Mouse (Mus musculus) ES-E14 (cell line): ENCODE measurements around the gene Tcf7. TPM values are rescaled to one million over a fixed set of nuclear protein-coding genes. Genes with fewer than 3 reads are reported as not detected.

Source experiments
- DNase-seq: peaks from one replicate; pipeline ENCODE4 v3.0.0-alpha.2; 2013; ENCODE audit warnings: low read depth, low spot score
- H3K27ac ChIP-seq: 2 replicates; pipeline ENCODE4 v1.5.1; 2012; ENCODE audit warnings: low read depth, mild to moderate bottlenecking, low read length, moderate library complexity, mixed read lengths; ENCODE audit not compliant: poor library complexity, insufficient read depth, severe bottlenecking
- H3K36me3 ChIP-seq: 2 replicates; pipeline ENCODE4 v1.6.1; 2012; ENCODE audit warnings: mild to moderate bottlenecking, low read length, moderate library complexity, mixed read lengths; ENCODE audit not compliant: control insufficient read depth, poor library complexity, insufficient read depth, severe bottlenecking
- H3K4me1 ChIP-seq, 2 experiments: fragments of 150-350 bp in 1 of 2; sonication (generic) in 1 of 2; 2 replicates each; pipeline ENCODE4 v1.6.1; 2012; ENCODE audit warnings: low read length in 2 of 2, mild to moderate bottlenecking in 1 of 2, mixed read lengths in 1 of 2; ENCODE audit not compliant: control insufficient read depth in 2 of 2, insufficient read depth in 2 of 2, poor library complexity in 1 of 2
- H3K4me3 ChIP-seq, 2 experiments: fragments of 150-350 bp in 1 of 2; sonication (generic) in 1 of 2; 2 replicates each; pipeline ENCODE4 v1.5.1; 2012; ENCODE audit warnings: low read length in 2 of 2, low read depth in 1 of 2, mild to moderate bottlenecking in 1 of 2, mixed read lengths in 1 of 2; ENCODE audit not compliant: insufficient read depth in 1 of 2, poor library complexity in 1 of 2, severe bottlenecking in 1 of 2
- H3K9ac ChIP-seq: 2 replicates; pipeline ENCODE4 v1.6.1; 2012; ENCODE audit warnings: low read depth, mild to moderate bottlenecking, low read length, mixed read lengths; ENCODE audit not compliant: poor library complexity, insufficient read depth, severe bottlenecking
- H3K9me3 ChIP-seq: fragments of 150-350 bp; sonication (generic); 2 replicates; pipeline ENCODE4 v1.6.1; 2012; ENCODE audit warnings: low read depth, mild to moderate bottlenecking, low read length; ENCODE audit not compliant: control insufficient read depth, insufficient read depth
- CHD2 ChIP-seq: IDR thresholded peaks from 2 replicates; pipeline ENCODE4 v1.6.1; 2014; ENCODE audit warnings: mild to moderate bottlenecking, low read depth, low read length, inconsistent platforms
- HCFC1 ChIP-seq: IDR thresholded peaks from 2 replicates; pipeline ENCODE4 v1.6.1; 2012; ENCODE audit warnings: low read length, inconsistent platforms, borderline replicate concordance; ENCODE audit not compliant: insufficient read depth
- MAFK ChIP-seq: IDR thresholded peaks from 2 replicates; pipeline ENCODE4 v1.6.1; 2014; ENCODE audit warnings: mild to moderate bottlenecking, low read depth, low read length, inconsistent platforms; ENCODE audit not compliant: insufficient read depth
- ZC3H11A ChIP-seq: IDR thresholded peaks from 2 replicates; pipeline ENCODE4 v1.6.1; 2012; ENCODE audit warnings: low read depth, mild to moderate bottlenecking, inconsistent platforms, low read length, borderline replicate concordance
- ZNF384 ChIP-seq: IDR thresholded peaks from 2 replicates; pipeline ENCODE4 v1.6.1; 2012; ENCODE audit warnings: low read depth, low read length, inconsistent platforms
- in situ Hi-C, 2 experiments: fragments of 600-800 bp; cut with MboI; formaldehyde crosslinking; loops; one replicate each; pipeline ENCODE4 v1.15.1; 2025; ENCODE audit warnings: low sequenced_read_pairs in 2 of 2, inconsistent platforms in 1 of 2; ENCODE audit not compliant: unreplicated experiment in 2 of 2
- total RNA-seq: library from RNA; depleted of rRNA; stranded (reverse); fragments of 300-350 nt; gene quantifications from 2 replicates; pipeline ENCODE4 v1.2.3, GENCODE M21; 2012

Gene Tcf7
- total RNA-seq, 1 experiment: 8.1 TPM

DNA sequence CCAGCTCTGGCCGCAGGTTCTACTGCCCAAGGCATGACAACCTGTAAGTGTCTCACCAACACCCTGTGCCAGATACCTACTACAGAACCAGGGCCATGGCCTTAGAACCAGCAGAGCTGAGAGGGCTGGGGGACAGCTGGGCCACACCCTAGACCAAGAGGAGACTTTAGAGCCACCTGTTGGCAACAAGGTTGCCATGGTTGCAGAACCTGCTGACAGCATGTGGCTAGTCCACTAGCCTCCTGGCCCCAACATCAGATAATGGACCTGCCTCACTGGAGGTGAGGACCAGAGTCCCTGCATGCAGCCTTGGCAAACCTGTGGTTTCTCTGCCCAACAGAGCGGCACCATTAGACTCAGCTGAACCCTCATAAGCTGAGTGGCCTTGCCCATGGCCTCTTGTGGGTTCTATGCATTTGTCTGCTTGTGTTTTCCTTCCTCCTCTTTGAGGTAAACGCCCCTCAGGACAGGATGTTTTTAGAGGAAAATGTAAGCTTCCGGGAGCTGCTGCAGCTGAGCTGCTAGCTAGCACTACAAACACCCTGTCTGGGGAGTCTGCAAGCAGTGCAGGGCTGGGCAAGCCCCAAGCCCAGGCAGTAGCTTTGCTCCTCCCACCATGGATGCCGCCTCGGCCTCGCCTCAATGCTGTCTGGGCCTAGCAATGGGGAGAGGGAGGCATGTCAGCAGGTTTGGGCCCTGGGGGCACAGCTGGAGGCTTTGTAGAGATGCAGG is 14.5 kb downstream of the Tcf7 start:
- Histone ChIP-seq H3K36me3 (peaks cover 6% of the 10 kb centered on the region; the same call in 1 of the 2 replicates), H3K27ac (no peak overlapping the region), H3K9me3 (no peaks in the 10 kb centered on the region), H3K9ac (no peak overlapping the region), H3K4me1 (peaks cover 0 to 16% of the 10 kb centered on the region in 2 experiments; a peak in 1 of 4 replicates), H3K4me3 (no peak overlapping the region)
- in situ Hi-C loops: no loop called here
- TF ChIP-seq ZC3H11A (no peak), ZNF384 (no peak), CHD2 (no peak), MAFK (no peak), HCFC1 (no peak)
- no peak for DNase-seq

DNA sequence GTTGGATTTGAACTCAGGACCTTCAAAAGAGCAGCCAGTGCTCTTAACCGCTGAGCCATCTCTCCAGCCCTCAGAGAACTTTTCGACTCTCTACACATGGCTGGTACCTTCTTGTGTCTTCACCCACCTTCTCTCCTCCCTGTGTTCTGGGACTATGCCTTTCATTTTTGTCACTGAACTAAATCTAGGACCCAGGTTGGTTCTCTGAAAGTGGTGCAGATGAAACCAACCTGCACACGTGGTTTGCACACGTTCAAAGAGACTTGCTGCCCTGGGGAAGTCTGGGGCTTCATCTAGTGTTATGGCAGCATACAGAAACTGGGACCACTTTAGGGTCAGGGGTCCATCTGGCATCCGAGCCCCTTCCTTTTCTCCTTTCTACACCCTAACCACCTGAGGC is 15.5 kb downstream of the Tcf7 start:
- in situ Hi-C loops: no loop called here
- Histone ChIP-seq H3K9ac (no peak overlapping the region), H3K4me3 (no peak overlapping the region), H3K9me3 (no peaks in the 10 kb centered on the region), H3K27ac (no peak overlapping the region), H3K4me1 (peaks cover 0 to 18% of the 10 kb centered on the region in 2 experiments; a peak in 1 of 4 replicates), H3K36me3 (peaks cover 6% of the 10 kb centered on the region; the same call in 1 of the 2 replicates)
- no peak for TF ChIP-seq ZC3H11A
- no peak for TF ChIP-seq ZNF384
- TF ChIP-seq MAFK: no peak
- no peak for TF ChIP-seq CHD2
- no peak for TF ChIP-seq HCFC1
- DNase-seq: no peak

DNA sequence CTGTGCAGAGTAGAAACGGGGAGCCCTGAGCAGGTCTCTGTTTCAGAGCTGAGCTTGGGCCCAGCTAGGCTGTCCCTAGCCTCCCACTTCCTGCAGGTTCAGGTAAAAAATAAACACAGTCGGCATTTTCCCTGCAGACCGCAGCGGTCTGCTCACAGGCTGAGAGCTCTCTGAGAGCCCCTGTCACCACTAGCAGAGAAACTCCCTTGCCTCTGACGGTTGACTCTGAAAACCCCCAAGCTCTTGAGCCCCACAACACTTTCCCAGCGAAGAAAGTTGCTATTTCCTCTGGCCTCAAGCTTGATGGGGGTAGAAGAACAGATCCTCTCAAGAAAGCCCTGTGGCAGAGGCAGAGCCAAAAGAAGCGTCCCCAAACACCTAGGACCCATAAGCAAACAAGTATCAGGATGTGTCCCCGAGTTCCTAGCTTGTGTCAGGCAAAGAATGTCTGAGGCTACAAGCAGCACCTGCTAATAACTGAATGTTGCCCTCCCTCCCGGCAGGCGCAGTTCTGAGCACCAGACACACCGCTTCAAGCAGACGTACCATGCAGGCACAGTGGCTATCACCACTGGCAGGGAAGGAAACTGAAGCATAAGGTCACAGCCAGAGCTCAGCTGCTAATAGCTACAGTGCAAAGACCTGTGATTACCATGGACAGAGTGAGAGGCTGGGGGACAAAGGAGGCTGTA is 17.1 kb downstream of the Tcf7 start:
- Histone ChIP-seq H3K4me3 (no peak overlapping the region), H3K4me1 (peaks cover 0 to 25% of the 10 kb centered on the region in 2 experiments; a peak in 1 of 4 replicates), H3K9ac (no peak overlapping the region), H3K9me3 (no peaks in the 10 kb centered on the region), H3K27ac (no peak overlapping the region), H3K36me3 (peaks cover 12% of the 10 kb centered on the region; the same call in 1 of the 2 replicates)
- TF ChIP-seq ZC3H11A (no peak), MAFK (no peak), CHD2 (no peak), ZNF384 (no peak), HCFC1 (no peak)
- no peak for DNase-seq
- in situ Hi-C loops: no loop called here

DNA sequence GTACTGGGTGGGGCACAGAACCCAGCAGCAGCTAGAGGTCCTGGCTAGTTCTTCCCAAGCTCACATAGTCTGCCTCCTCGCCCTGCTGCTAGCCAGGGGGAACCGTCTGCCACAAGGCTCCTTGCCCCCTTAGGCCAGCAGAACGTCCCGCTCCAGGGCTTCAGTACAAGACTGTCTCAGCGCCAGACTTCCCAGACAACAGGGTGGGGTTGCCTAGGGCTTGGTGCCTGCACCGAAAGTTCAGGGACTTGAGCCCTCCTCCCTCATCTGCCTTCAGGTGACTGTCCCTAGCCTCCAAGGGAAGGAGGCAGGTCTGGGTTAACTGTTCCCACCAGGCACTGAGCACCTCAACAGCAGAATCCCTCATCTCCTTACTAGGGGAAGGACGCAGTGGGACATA is 17.9 kb downstream of the Tcf7 start:
- H3K4me1 ChIP-seq: peaks cover 0 to 25% of the 10 kb centered on the region in 2 experiments; a peak in 1 of 4 replicates
- DNase-seq: no peak
- in situ Hi-C loops: no loop called here
- no peak overlapping the region for H3K27ac ChIP-seq
- no peak overlapping the region for H3K4me3 ChIP-seq
- TF ChIP-seq ZC3H11A (no peak), HCFC1 (no peak), MAFK (no peak), CHD2 (no peak)
- no peaks in the 10 kb centered on the region for H3K9me3 ChIP-seq
- H3K36me3 ChIP-seq: peaks cover 18% of the 10 kb centered on the region; the same call in 1 of the 2 replicates
- H3K9ac ChIP-seq: no peak overlapping the region
